Mouse (Mus musculus): ENCODE data around the gene Dcun1d3. TPM values are rescaled to one million over a fixed set of nuclear protein-coding genes. Genes with fewer than 3 reads are reported as not detected.
A peak's percentile ranks its signal among the peaks of the same experiment; 100 is the strongest.

Dcun1d3 gene
- polyA plus RNA-seq, 1 experiment from 2014 or later: 15.5 TPM

DNA sequence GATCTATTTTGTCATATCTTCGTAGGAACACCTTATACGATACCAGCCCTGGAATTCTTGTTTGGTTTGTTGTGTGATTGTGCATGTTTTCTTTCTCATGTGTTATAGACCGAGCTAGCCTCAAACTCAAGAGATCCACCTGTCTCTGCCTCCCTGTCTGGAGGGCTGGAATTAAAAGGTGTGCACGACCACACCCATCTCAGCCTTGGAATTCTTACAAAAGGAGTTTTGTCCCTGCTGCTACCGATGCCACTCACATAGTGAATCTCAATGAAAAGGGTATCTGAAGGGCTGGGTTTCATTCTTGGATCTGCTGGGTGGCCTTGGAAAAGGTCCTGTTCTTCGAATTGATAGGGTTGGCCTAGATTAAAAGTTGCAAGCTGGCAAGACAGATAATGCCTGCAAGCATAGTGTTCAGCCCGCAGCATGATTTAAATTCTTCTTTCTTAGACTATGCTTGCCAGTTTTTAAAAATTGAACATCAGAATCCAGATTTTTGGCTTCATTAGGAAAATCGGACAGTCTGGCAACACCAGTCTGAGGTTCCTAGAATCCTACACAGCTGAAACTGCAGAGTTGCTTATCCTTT is 1.5 kb upstream of the Dcun1d3 start:
- Histone ChIP-seq H3K4me2 (replicated peaks) (no peak overlapping the region; the same call in 1 of the 2 replicates), H3K9me3 (no peaks in the 10 kb centered on the region), H3K27me3 (replicated peaks) (no peaks in the 10 kb centered on the region), H3K4me3 (no peak overlapping the region), H3K9ac (no peak overlapping the region), H3K4me1 (peaks cover 19% of the 10 kb centered on the region), H3K36me3 (no peaks in the 10 kb centered on the region), H3K27ac (no peak overlapping the region)
- 96% methylated on average over 8 of the region's 8 CpGs for WGBS
- no peak for ATAC-seq (ENCODE audit: low FRiP score, low read depth)

DNA sequence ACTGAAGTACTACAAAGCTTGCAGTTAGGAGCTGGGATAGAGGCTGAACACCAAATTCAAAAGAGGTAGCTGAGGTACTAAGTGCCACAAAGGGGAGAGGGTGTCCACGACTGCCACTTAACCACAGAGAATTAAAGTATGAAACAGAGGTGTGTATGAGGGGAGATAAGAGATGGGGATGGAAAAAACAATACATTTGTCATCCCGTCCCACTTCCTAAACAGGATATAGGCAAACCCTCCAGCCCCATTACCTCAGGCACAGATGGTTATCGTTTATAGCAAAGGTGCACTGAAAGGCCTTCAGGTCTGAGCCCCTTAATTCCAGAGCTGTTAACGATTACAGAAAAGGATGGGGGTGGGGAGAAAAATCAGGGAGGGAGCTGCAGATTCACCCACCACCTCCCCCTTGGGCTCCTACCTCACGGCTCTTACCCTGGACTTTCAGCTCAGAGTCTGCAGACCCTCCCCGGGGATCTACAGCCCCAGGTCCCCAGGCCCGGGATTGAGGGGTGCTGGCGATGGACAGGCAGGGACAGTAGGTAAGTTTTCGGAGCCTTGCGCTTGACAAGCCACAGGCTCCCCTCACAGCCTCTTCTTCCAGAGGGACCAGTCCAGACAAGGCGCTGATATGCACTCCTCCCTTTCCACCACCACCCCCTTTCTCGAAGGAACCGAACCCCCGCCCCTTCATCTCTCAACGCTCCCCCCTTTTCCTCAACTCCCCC is 1.1 kb downstream of the Dcun1d3 start:
- H3K9ac ChIP-seq: peak overlapping the region; percentile 77
- H3K27ac ChIP-seq: peak overlapping the region; percentile 32; the same call in 1 of the 2 replicates
- no peaks in the 10 kb centered on the region for H3K36me3 ChIP-seq
- H3K4me3 ChIP-seq: peak overlapping the region; percentile 71
- H3K4me1 ChIP-seq: peaks cover 19% of the 10 kb centered on the region
- no peaks in the 10 kb centered on the region for H3K9me3 ChIP-seq
- peak; percentile 67 for ATAC-seq (ENCODE audit: low FRiP score, low read depth)
- peak overlapping the region; percentile 76 for H3K4me2 ChIP-seq (replicated peaks)
- H3K27me3 ChIP-seq (replicated peaks): no peaks in the 10 kb centered on the region
- 2% methylated on average over 15 of the region's 15 CpGs for WGBS

DNA sequence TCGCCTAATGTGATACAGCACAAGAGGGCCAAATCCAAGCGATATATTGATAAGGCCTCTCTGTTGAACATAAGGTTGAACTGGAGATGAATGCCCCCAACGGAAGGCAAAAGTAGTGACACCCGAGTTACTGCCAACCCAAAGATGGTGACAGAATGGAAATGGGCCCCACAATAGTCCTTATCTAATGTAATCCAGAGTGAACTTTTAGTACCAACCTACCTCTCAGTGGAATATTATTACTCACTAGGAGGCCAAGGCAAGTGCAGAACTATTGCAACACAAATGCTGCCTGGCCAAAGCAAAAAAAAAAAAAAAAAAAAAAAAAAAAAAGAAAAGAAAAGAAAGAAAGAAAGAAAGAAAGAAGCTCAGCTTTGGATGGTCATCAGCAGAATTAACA is 3.4 kb downstream of the Dcun1d3 start:
- no peak overlapping the region for H3K9ac ChIP-seq
- no peak overlapping the region for H3K27ac ChIP-seq
- H3K36me3 ChIP-seq: no peaks in the 10 kb centered on the region
- no peak overlapping the region for H3K4me3 ChIP-seq
- H3K9me3 ChIP-seq: no peaks in the 10 kb centered on the region
- H3K4me1 ChIP-seq: peaks cover 19% of the 10 kb centered on the region
- 89% methylated on average over 4 of the region's 4 CpGs for WGBS
- no peak overlapping the region for H3K4me2 ChIP-seq (replicated peaks)
- no peaks in the 10 kb centered on the region for H3K27me3 ChIP-seq (replicated peaks)
- ATAC-seq (ENCODE audit: low FRiP score, low read depth): no peak

DNA sequence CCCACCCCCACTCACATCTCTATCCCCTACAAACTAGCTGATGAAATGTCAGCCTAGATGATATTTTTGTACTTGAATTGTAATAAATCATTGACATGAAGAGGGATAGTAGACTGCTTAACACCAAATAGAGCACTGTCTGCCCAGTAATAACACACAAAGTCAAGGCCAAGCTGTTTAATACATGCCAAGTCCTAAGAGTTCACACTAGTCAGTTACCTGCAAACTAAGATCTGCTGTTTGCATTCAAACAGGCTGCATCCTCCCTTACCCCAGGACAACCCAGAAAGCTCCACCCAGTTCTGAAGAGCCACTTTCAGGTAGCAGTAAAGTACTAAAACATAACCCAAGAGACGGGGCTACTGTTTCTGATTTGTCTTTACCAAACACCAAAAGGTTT is 3.9 kb downstream of the Dcun1d3 start:
- 94% methylated on average over 1 of the region's 1 CpGs for WGBS
- H3K36me3 ChIP-seq: no peaks in the 10 kb centered on the region

DNA sequence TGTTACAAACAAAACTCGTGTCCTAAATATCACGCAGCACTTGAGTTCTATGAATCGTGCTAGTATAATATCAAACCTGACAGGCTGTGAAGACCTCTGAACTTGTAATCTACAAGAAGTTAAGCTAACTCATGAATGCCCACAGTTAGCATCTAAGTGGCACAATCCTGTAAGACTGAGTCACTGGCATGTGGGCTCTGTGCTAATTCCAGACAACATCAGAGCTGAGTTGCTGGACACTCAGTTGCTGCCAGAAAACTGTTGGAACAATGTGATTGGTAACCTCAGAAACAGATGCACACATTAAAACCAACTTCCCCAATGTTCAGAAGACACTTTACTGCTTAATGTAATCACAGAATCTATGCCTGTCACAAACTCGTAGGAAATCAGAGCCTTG is 8.2 kb downstream of the Dcun1d3 start:
- ATAC-seq (ENCODE audit: low FRiP score, low read depth): no peak
- H3K4me1 ChIP-seq: no peaks in the 10 kb centered on the region
- H3K4me3 ChIP-seq: no peak overlapping the region
- no peaks in the 10 kb centered on the region for H3K9me3 ChIP-seq
- H3K4me2 ChIP-seq (replicated peaks): no peak overlapping the region
- H3K27ac ChIP-seq: no peak overlapping the region
- H3K27me3 ChIP-seq (replicated peaks): no peaks in the 10 kb centered on the region
- WGBS: 92% methylated on average over 4 of the region's 4 CpGs
- H3K36me3 ChIP-seq: no peaks in the 10 kb centered on the region
- no peak overlapping the region for H3K9ac ChIP-seq

More for the DNA sequence above, 3.9 kb downstream of the Dcun1d3 start:
- no peak overlapping the region for H3K4me3 ChIP-seq
- ATAC-seq (ENCODE audit: low FRiP score, low read depth): no peak
- H3K9ac ChIP-seq: no peak overlapping the region
- H3K4me1 ChIP-seq: peaks cover 18% of the 10 kb centered on the region
- no peak overlapping the region for H3K27ac ChIP-seq
- no peaks in the 10 kb centered on the region for H3K9me3 ChIP-seq
- no peaks in the 10 kb centered on the region for H3K27me3 ChIP-seq (replicated peaks)
- no peak overlapping the region for H3K4me2 ChIP-seq (replicated peaks)

DNA sequence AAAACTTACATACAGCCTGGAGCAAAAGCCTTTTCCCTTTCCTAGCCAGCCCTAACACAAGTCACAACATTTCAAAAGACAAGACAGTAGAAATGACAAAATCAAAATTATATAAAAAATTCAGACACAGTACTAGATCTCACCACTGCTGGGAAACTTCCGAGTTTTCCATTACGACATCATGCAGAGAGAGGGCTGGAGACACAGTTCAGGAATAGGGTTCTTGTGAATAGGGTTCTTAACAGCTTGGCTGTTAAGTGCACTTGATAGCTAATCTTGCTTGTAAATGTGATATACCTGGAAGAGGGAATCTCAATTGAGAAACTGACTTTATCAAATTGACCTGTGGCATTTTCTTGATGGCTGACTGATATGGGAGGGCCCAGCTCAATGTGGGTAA is 14.9 kb downstream of the Dcun1d3 start:
- H3K27ac ChIP-seq: no peak overlapping the region
- H3K9ac ChIP-seq: no peak overlapping the region
- H3K9me3 ChIP-seq: no peaks in the 10 kb centered on the region
- peaks cover 9% of the 10 kb centered on the region; the same call in 1 of the 2 replicates for H3K36me3 ChIP-seq
- no peaks in the 10 kb centered on the region for H3K27me3 ChIP-seq (replicated peaks)
- H3K4me3 ChIP-seq: no peak overlapping the region
- no peak overlapping the region for H3K4me2 ChIP-seq (replicated peaks)
- H3K4me1 ChIP-seq: no peaks in the 10 kb centered on the region
- WGBS: 90% methylated on average over 2 of the region's 2 CpGs
- no peak for ATAC-seq (ENCODE audit: low FRiP score, low read depth)

DNA sequence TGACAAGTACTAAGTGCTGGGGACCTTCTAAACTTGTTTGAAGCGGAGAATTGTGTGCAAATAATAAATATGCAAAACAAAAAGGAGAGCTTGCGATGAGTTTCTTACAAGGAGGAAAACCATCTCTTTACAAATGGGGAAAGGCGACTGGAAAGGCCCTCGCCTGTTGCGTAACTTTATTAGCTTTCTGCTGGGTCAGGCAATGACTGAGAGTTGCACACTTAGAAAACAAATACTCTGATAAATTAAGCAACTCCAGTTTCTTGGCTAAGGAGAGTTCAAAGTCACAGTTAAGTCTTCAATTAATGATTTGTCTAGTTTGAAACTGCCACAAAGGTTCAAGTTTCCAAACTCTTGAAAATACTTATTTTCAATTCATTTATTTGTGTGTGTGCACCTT is 15.8 kb downstream of the Dcun1d3 start:
- Histone ChIP-seq H3K4me2 (replicated peaks) (no peak overlapping the region), H3K36me3 (peaks cover 9% of the 10 kb centered on the region; the same call in 1 of the 2 replicates), H3K9ac (no peak overlapping the region), H3K9me3 (no peaks in the 10 kb centered on the region), H3K27me3 (replicated peaks) (no peaks in the 10 kb centered on the region), H3K27ac (no peak overlapping the region), H3K4me3 (no peak overlapping the region), H3K4me1 (no peaks in the 10 kb centered on the region)
- 91% methylated on average over 5 of the region's 5 CpGs for WGBS
- ATAC-seq (ENCODE audit: low FRiP score, low read depth): no peak

DNA sequence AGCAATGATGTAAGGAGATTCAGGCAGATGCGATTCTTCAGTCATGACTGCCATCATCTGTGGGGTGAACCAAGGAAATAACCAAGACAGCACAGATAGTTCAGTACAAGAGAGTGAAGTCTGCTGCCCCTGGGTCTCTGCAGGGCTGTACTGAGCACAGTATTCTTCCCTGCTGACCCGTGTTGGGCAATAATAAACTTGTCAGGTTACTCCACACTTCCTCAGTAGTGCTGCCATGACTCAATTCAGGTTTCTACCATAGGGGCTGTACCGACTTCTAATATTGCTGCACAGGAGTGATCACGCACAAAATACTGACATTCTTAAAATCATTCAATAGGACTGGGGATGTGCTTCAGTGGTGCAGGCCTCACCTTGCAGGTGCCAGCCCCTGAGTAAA is 16.9 kb downstream of the Dcun1d3 start:
- no peak overlapping the region for H3K9ac ChIP-seq
- no peak overlapping the region for H3K4me3 ChIP-seq
- H3K4me2 ChIP-seq (replicated peaks): no peak overlapping the region
- no peaks in the 10 kb centered on the region for H3K9me3 ChIP-seq
- H3K27me3 ChIP-seq (replicated peaks): no peaks in the 10 kb centered on the region
- 94% methylated on average over 4 of the region's 4 CpGs for WGBS
- no peaks in the 10 kb centered on the region for H3K4me1 ChIP-seq
- no peak overlapping the region for H3K27ac ChIP-seq
- no peak for ATAC-seq (ENCODE audit: low FRiP score, low read depth)
- peaks cover 9% of the 10 kb centered on the region; the same call in 1 of the 2 replicates for H3K36me3 ChIP-seq

DNA sequence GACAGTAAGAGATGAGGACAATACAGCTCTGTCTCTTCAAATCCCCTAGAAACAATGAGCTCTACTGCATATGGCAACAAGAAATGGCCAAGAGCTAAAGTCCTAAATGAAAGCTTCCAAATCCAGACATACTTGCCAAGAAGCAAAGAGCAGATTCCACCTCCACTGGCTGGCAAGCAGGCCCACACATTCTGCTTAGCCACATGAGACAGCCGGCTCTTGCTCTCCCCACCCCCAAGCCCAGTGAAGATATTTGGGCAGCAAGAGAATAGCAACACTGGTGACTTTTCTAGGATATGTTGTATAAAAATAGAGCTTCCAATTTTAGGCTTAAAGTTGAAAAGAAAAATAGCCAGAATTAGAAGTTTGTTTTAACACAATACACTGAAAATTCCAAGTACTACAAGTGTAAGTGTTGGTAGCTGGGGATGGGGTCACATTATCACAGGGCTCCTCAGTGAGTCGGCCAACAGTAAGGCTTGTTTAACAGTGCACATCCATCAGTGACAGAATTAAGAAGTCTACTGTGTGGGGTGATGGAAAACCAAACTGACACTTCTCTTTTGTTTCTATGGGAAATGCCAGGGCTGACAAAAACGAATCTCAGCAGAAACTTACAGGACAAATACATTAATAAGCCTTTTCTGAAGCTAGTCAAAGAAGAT is 20.2 kb downstream of the Dcun1d3 start:
- H3K27me3 ChIP-seq (replicated peaks): no peaks in the 10 kb centered on the region
- H3K4me1 ChIP-seq: no peaks in the 10 kb centered on the region
- 64% methylated on average over 3 of the region's 3 CpGs for WGBS
- no peak for ATAC-seq (ENCODE audit: low FRiP score, low read depth)
- H3K9ac ChIP-seq: no peak overlapping the region
- no peak overlapping the region for H3K4me3 ChIP-seq
- H3K27ac ChIP-seq: no peak overlapping the region
- no peak overlapping the region for H3K4me2 ChIP-seq (replicated peaks)
- peaks cover 9% of the 10 kb centered on the region; the same call in 1 of the 2 replicates for H3K36me3 ChIP-seq
- no peaks in the 10 kb centered on the region for H3K9me3 ChIP-seq

DNA sequence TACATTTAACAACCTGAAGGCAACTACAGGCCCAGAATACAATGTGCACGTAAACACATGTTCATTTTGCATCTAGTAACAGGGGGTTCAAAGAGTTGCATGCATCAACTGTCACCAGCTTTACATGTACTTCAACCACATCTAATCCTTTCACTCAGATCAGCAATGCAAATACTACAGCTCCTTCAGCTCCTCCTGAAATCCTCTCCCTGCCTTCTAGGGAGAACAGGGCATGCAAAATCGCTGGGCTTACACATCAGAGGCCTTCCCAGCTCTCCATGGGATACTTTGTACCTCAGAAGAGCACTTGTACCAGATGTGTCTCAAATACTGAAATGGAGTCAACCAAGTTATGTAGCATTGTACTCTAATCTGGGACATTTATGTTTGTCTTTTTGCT is 23.0 kb downstream of the Dcun1d3 start:
- no peak overlapping the region for H3K27ac ChIP-seq
- 46% methylated on average over 2 of the region's 2 CpGs for WGBS
- H3K4me3 ChIP-seq: no peak overlapping the region
- H3K4me1 ChIP-seq: no peaks in the 10 kb centered on the region
- H3K4me2 ChIP-seq (replicated peaks): no peak overlapping the region
- H3K27me3 ChIP-seq (replicated peaks): no peaks in the 10 kb centered on the region
- H3K9me3 ChIP-seq: no peaks in the 10 kb centered on the region
- peaks cover 3% of the 10 kb centered on the region; the same call in 1 of the 2 replicates for H3K36me3 ChIP-seq
- H3K9ac ChIP-seq: no peak overlapping the region
- ATAC-seq (ENCODE audit: low FRiP score, low read depth): no peak

DNA sequence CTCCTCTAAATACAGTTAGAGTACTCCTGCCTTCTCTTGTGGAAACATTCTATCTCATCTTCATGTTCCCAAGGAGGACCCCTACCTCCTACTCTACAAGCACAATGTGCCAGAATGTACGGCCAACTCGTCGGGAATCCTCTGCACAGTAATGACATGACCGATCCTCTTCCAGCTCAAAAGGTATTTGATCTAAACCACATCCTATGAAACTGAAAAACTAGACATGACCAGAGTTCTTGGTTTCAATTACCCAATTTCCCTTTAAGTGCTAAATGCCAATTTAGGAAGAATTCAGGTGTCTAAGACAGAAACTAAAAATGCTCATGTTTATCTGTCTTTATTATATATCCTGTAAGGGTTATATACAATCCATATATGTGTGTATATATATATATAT is 23.9 kb downstream of the Dcun1d3 start:
- H3K27ac ChIP-seq: no peak overlapping the region
- WGBS: 96% methylated on average over 4 of the region's 4 CpGs
- peaks cover under 1% of the 10 kb centered on the region; the same call in 1 of the 2 replicates for H3K36me3 ChIP-seq
- no peak for ATAC-seq (ENCODE audit: low FRiP score, low read depth)
- H3K9me3 ChIP-seq: no peaks in the 10 kb centered on the region
- no peaks in the 10 kb centered on the region for H3K4me1 ChIP-seq
- no peaks in the 10 kb centered on the region for H3K27me3 ChIP-seq (replicated peaks)
- H3K4me3 ChIP-seq: no peak overlapping the region
- no peak overlapping the region for H3K9ac ChIP-seq
- H3K4me2 ChIP-seq (replicated peaks): no peak overlapping the region

DNA sequence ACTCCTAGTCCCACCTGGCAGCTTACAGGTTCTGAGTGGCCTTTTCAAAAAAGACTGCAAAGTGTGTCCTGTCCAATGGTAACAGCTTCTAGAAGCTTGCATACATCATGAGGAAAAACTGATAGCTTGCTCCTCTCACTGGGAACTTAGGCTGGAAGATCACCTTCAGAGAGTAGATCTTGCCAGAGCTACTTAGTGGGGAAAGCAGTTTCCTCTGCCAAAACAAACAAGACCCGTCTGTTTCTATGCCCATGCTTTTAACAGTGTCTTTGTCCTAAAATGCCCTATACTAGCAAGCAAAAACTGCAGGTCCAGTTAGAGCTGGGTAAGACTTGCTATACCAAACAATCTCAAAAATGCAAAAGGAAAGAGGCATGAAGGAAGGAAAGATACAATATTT is 30.0 kb downstream of the Dcun1d3 start:
- Histone ChIP-seq H3K4me3 (no peak overlapping the region), H3K27me3 (replicated peaks) (no peaks in the 10 kb centered on the region), H3K9ac (no peak overlapping the region), H3K27ac (no peak overlapping the region), H3K4me1 (peaks cover 12% of the 10 kb centered on the region), H3K36me3 (no peaks in the 10 kb centered on the region), H3K4me2 (replicated peaks) (no peak overlapping the region), H3K9me3 (no peaks in the 10 kb centered on the region)
- WGBS: 78% methylated on average over 1 of the region's 1 CpGs
- ATAC-seq (ENCODE audit: low FRiP score, low read depth): no peak
